ENCODE assay signal across 8 mouse cellular contexts in genomic region chr7:39518362-39518761, GRCm38 (mm10). TPM values are rescaled to one million over a fixed set of nuclear protein-coding genes. Genes with fewer than 3 reads are reported as not detected.
DNase-seq lines count a peak whose midpoint lies in the region; ATAC-seq and TF ChIP-seq lines count a peak whose summit lies in the region.

No protein-coding gene starts in this region.

- H3K9ac ChIP-seq in heart, postnatal 0 days (replicated peaks; ENCODE audit: low read depth, low read length) = no peak overlapping the region
- H3K9ac ChIP-seq in stomach, embryonic 14.5 days (replicated peaks; ENCODE audit: low read depth, low read length) = no peak overlapping the region

- H3K36me3 ChIP-seq in thymus, adult 2 months (ENCODE audit: control insufficient read depth, insufficient read depth, low read length) = no peaks in the 10 kb centered on the region
- no peaks in the 10 kb centered on the region for H3K36me3 ChIP-seq in heart, postnatal 0 days (replicated peaks; ENCODE audit: control insufficient read depth, insufficient read depth, low read length)
- H3K36me3 ChIP-seq in stomach, embryonic 14.5 days (ENCODE audit: control insufficient read depth, insufficient read depth, low read length) = no peaks in the 10 kb centered on the region

- TF ChIP-seq POLR2A in thymus, adult 2 months (IDR thresholded peaks at IDR 0.05; ENCODE audit: control insufficient read depth, extremely low read depth, insufficient read depth, low read length, poor library complexity) = no peak
- TF ChIP-seq POLR2A in cortical plate, adult 2 months (IDR thresholded peaks at IDR 0.05; ENCODE audit: extremely low read depth, insufficient read depth, low read length) = no peak

- 83% methylated on average over 12 of the region's 12 CpGs for WGBS in thymus, adult 2 months
- WGBS in heart, postnatal 0 days = 62% methylated on average over 12 of the region's 12 CpGs
- 42% methylated on average over 12 of the region's 12 CpGs for WGBS in large intestine, adult 2 months
- WGBS in stomach, embryonic 14.5 days = 81% methylated on average over 12 of the region's 12 CpGs

- peak; percentile 9 for DNase-seq in thymus, adult 2 months
- DNase-seq in thymus, postnatal 0 days (ENCODE audit: low spot score) = no peak
- no peak for DNase-seq in heart, postnatal 0 days (ENCODE audit: low spot score)
- peak; percentile 18 for DNase-seq in large intestine, adult 2 months (ENCODE audit: low read depth, low spot score)
- DNase-seq in lung, postnatal 10 days = peak; percentile 22
- DNase-seq in spleen, postnatal 14 days (ENCODE audit: low spot score in 2 of 2) = no peak

- no peak for TF ChIP-seq CTCF in thymus, adult 2 months (IDR thresholded peaks at IDR 0.05; ENCODE audit: borderline replicate concordance, control insufficient read depth, extremely low read depth, insufficient read depth, low read length, poor library complexity)
- no peak for TF ChIP-seq CTCF in cortical plate, adult 2 months (IDR thresholded peaks at IDR 0.05; ENCODE audit: extremely low read depth, insufficient read depth, low read length)
- TF ChIP-seq CTCF in heart, postnatal 0 days (IDR thresholded peaks at IDR 0.05; ENCODE audit: low read depth) = no peak

- no peak for TF ChIP-seq EP300 in heart, postnatal 0 days (IDR thresholded peaks at IDR 0.05; ENCODE audit: low read depth)

- H3K4me1 ChIP-seq in thymus, adult 2 months (replicated peaks; ENCODE audit: control insufficient read depth, insufficient read depth, low read length) = no peaks in the 10 kb centered on the region; the same call in 1 of the 2 replicates
- no peaks in the 10 kb centered on the region for H3K4me1 ChIP-seq in cortical plate, adult 2 months (ENCODE audit: control insufficient read depth, insufficient read depth, low read length)
- H3K4me1 ChIP-seq in heart, postnatal 0 days (ENCODE audit: control insufficient read depth, insufficient read depth) = no peaks in the 10 kb centered on the region
- no peaks in the 10 kb centered on the region for H3K4me1 ChIP-seq in stomach, embryonic 14.5 days (ENCODE audit: control insufficient read depth, insufficient read depth, low read length)

- H3K4me2 ChIP-seq in heart, postnatal 0 days (ENCODE audit: low read depth, low read length) = peak overlapping the region; percentile 71
- H3K4me2 ChIP-seq in stomach, embryonic 14.5 days (replicated peaks; ENCODE audit: low read depth, low read length) = peak overlapping the region; percentile 53

- H3K4me3 ChIP-seq in thymus, adult 2 months (ENCODE audit: control insufficient read depth, insufficient read depth, low read length) = no peak overlapping the region
- peak overlapping the region; percentile 58; the same call in 1 of the 2 replicates for H3K4me3 ChIP-seq in cortical plate, adult 2 months (ENCODE audit: insufficient read depth, low read length)
- peak overlapping the region; percentile 58 for H3K4me3 ChIP-seq in heart, postnatal 0 days (ENCODE audit: low read depth, low read length)
- H3K4me3 ChIP-seq in stomach, embryonic 14.5 days (ENCODE audit: low read depth, low read length) = peak overlapping the region; percentile 57; the same call in 1 of the 2 replicates

- no peak overlapping the region for H3K27ac ChIP-seq in thymus, adult 2 months (ENCODE audit: control insufficient read depth, insufficient read depth, low read length)
- no peak overlapping the region for H3K27ac ChIP-seq in cortical plate, adult 2 months (ENCODE audit: insufficient read depth, low read length)
- H3K27ac ChIP-seq in heart, postnatal 0 days (ENCODE audit: low read depth) = peak overlapping the region; percentile 48; the same call in 1 of the 2 replicates
- H3K27ac ChIP-seq in stomach, embryonic 14.5 days (ENCODE audit: low read length) = no peak overlapping the region

- H3K9me3 ChIP-seq in heart, postnatal 0 days (replicated peaks; ENCODE audit: control insufficient read depth, low read length) = no peaks in the 10 kb centered on the region
- H3K9me3 ChIP-seq in stomach, embryonic 14.5 days (ENCODE audit: control insufficient read depth, low read depth, low read length) = no peaks in the 10 kb centered on the region

- ATAC-seq in heart, postnatal 0 days (ENCODE audit: insufficient read depth, low read depth) = no peak
- ATAC-seq in stomach, embryonic 14.5 days (ENCODE audit: insufficient number of reproducible peaks, insufficient read depth, low FRiP score, low read depth) = no peak

- H3K27me3 ChIP-seq in thymus, adult 2 months (ENCODE audit: control insufficient read depth, insufficient read depth, low read length) = no peaks in the 10 kb centered on the region
- no peaks in the 10 kb centered on the region for H3K27me3 ChIP-seq in heart, postnatal 0 days (ENCODE audit: control insufficient read depth, insufficient read depth, low read length)
- no peaks in the 10 kb centered on the region for H3K27me3 ChIP-seq in stomach, embryonic 14.5 days (ENCODE audit: control insufficient read depth, insufficient read depth, low read length)

RNA-seq across cellular contexts. Expression of gene Zfp619, which starts 0.8 kb away (rescaled TPM):
- 0.24 and 0.51 TPM in 2 replicates for polyA plus RNA-seq in thymus, adult 2 months (2012; rRNA removed)
- 0.34 and 0.40 TPM in 2 replicates for polyA plus RNA-seq in thymus, postnatal 0 days (2015; fragmentation: Nextera tagmentation; extraction: Ambion mirVana)
- 2.0 and 2.1 TPM in 2 replicates for polyA plus RNA-seq in cortical plate, adult 2 months (2012; rRNA removed)
- 1.9 and 4.1 TPM in 2 replicates for total RNA-seq in heart, postnatal 0 days (2014; rRNA removed; ENCODE audit: low replicate concordance)
- 0.70 and 0.72 TPM in 2 replicates for polyA plus RNA-seq in heart, postnatal 0 days (2015; fragmentation: Nextera tagmentation; extraction: Ambion mirVana)
- polyA plus RNA-seq in large intestine, adult 2 months (2012; rRNA removed) = 0.15 and 0.30 TPM in 2 replicates
- 3.1 and 3.4 TPM in 2 replicates for polyA plus RNA-seq in stomach, embryonic 14.5 days (2014; fragmentation: Nextera tagmentation; extraction: Ambion mirVana)

Comparison
In these comparisons a context has a peak if more than half of its experiments do, and no peak if none do; other contexts are left out.
1. DNase-seq: peak in thymus, adult 2 months (single experiment), large intestine, adult 2 months (single experiment) and lung, postnatal 10 days (single experiment); none in thymus, postnatal 0 days (single experiment), heart, postnatal 0 days (single experiment) and spleen, postnatal 14 days (0 of 2).